Mouse (Mus musculus): ENCODE data around the gene Dnah2. TPM values are rescaled to one million over a fixed set of nuclear protein-coding genes. Genes with fewer than 3 reads are reported as not detected.

The Dnah2 gene
- total and polyA plus RNA-seq, 3 experiments: under 0.01 to 0.03 TPM; not detected in 1

Other genes with a start within 250 kb of the Dnah2 start
Only the 20 nearest of the 28 such genes appear.
- 66.4 and 69.6 TPM in 2 replicates for gene Chd3, start 179.7 kb downstream of the Dnah2 start, total RNA-seq (2012; rRNA removed)
- 30.6 and 31.9 TPM in 2 replicates for gene Chd3, start 179.7 kb downstream of the Dnah2 start, total RNA-seq (2014; rRNA removed)
- gene Chd3, start 179.7 kb downstream of the Dnah2 start, polyA plus RNA-seq (2012; ENCODE audit: insufficient read length, low read depth): 87.1 and 92.0 TPM in 2 replicates
- 193 and 208 TPM in 2 replicates for gene Naa38, start 153.6 kb downstream of the Dnah2 start, total RNA-seq (2012; rRNA removed)
- 161 and 201 TPM in 2 replicates for gene Naa38, start 153.6 kb downstream of the Dnah2 start, total RNA-seq (2014; rRNA removed)
- 137 and 153 TPM in 2 replicates for gene Naa38, start 153.6 kb downstream of the Dnah2 start, polyA plus RNA-seq (2012; ENCODE audit: insufficient read length, low read depth)
- 28.4 and 37.4 TPM in 2 replicates for gene Cyb5d1, start 153.5 kb downstream of the Dnah2 start, total RNA-seq (2012; rRNA removed)
- gene Cyb5d1, start 153.5 kb downstream of the Dnah2 start, total RNA-seq (2014; rRNA removed): 27.3 and 29.3 TPM in 2 replicates
- 29.5 and 33.2 TPM in 2 replicates for gene Cyb5d1, start 153.5 kb downstream of the Dnah2 start, polyA plus RNA-seq (2012; ENCODE audit: insufficient read length, low read depth)
- gene Tmem88, start 150.9 kb downstream of the Dnah2 start, total RNA-seq (2012; rRNA removed): 0.25 and 0.38 TPM in 2 replicates
- not detected in 2 replicates for gene Tmem88, start 150.9 kb downstream of the Dnah2 start, total RNA-seq (2014; rRNA removed)
- 0.16 and 0.22 TPM in 2 replicates for gene Tmem88, start 150.9 kb downstream of the Dnah2 start, polyA plus RNA-seq (2012; ENCODE audit: insufficient read length, low read depth)
- gene Kdm6b, start 135.4 kb downstream of the Dnah2 start, total RNA-seq (2012; rRNA removed): 2.9 and 5.7 TPM in 2 replicates
- 0.36 and 0.66 TPM in 2 replicates for gene Kdm6b, start 135.4 kb downstream of the Dnah2 start, total RNA-seq (2014; rRNA removed)
- gene Kdm6b, start 135.4 kb downstream of the Dnah2 start, polyA plus RNA-seq (2012; ENCODE audit: insufficient read length, low read depth): 6.0 and 7.2 TPM in 2 replicates
- 1.1 and 1.3 TPM in 2 replicates for gene Efnb3, start 11.1 kb upstream of the Dnah2 start, total RNA-seq (2012; rRNA removed)
- 0.56 and 1.0 TPM in 2 replicates for gene Efnb3, start 11.1 kb upstream of the Dnah2 start, total RNA-seq (2014; rRNA removed)
- gene Efnb3, start 11.1 kb upstream of the Dnah2 start, polyA plus RNA-seq (2012; ENCODE audit: insufficient read length, low read depth): 2.7 and 2.8 TPM in 2 replicates
- 34.2 and 40.8 TPM in 2 replicates for gene Wrap53, start 31.1 kb upstream of the Dnah2 start, total RNA-seq (2012; rRNA removed)
- 25.4 and 26.4 TPM in 2 replicates for gene Wrap53, start 31.1 kb upstream of the Dnah2 start, total RNA-seq (2014; rRNA removed)
- gene Wrap53, start 31.1 kb upstream of the Dnah2 start, polyA plus RNA-seq (2012; ENCODE audit: insufficient read length, low read depth): 35.3 and 36.0 TPM in 2 replicates
- gene Trp53, start 31.2 kb upstream of the Dnah2 start, total RNA-seq (2012; rRNA removed): 104 and 107 TPM in 2 replicates
- 15.7 and 24.9 TPM in 2 replicates for gene Trp53, start 31.2 kb upstream of the Dnah2 start, total RNA-seq (2014; rRNA removed)
- 309 and 372 TPM in 2 replicates for gene Trp53, start 31.2 kb upstream of the Dnah2 start, polyA plus RNA-seq (2012; ENCODE audit: insufficient read length, low read depth)
- not detected in 2 replicates for gene Atp1b2, start 56.8 kb upstream of the Dnah2 start, total RNA-seq (2012; rRNA removed)
- not detected in 2 replicates for gene Atp1b2, start 56.8 kb upstream of the Dnah2 start, total RNA-seq (2014; rRNA removed)
- 0.09 and 0.11 TPM in 2 replicates for gene Atp1b2, start 56.8 kb upstream of the Dnah2 start, polyA plus RNA-seq (2012; ENCODE audit: insufficient read length, low read depth)
- not detected in 2 replicates for gene Shbg, start 68.8 kb upstream of the Dnah2 start, total RNA-seq (2012; rRNA removed)
- not detected in 2 replicates for gene Shbg, start 68.8 kb upstream of the Dnah2 start, total RNA-seq (2014; rRNA removed)
- not detected in 2 replicates for gene Shbg, start 68.8 kb upstream of the Dnah2 start, polyA plus RNA-seq (2012; ENCODE audit: insufficient read length, low read depth)
- gene Sat2, start 72.9 kb upstream of the Dnah2 start, total RNA-seq (2012; rRNA removed): 0.38 TPM in 1 of 2 replicates, not detected in the other
- not detected in 2 replicates for gene Sat2, start 72.9 kb upstream of the Dnah2 start, total RNA-seq (2014; rRNA removed)
- gene Sat2, start 72.9 kb upstream of the Dnah2 start, polyA plus RNA-seq (2012; ENCODE audit: insufficient read length, low read depth): not detected in 2 replicates
- 96.4 and 104 TPM in 2 replicates for gene Fxr2, start 83.9 kb upstream of the Dnah2 start, total RNA-seq (2012; rRNA removed)
- 83.3 and 101 TPM in 2 replicates for gene Fxr2, start 83.9 kb upstream of the Dnah2 start, total RNA-seq (2014; rRNA removed)
- gene Fxr2, start 83.9 kb upstream of the Dnah2 start, polyA plus RNA-seq (2012; ENCODE audit: insufficient read length, low read depth): 90.5 and 103 TPM in 2 replicates
- gene Sox15, start 106.2 kb upstream of the Dnah2 start, total RNA-seq (2012; rRNA removed): 0.17 and 0.34 TPM in 2 replicates
- gene Sox15, start 106.2 kb upstream of the Dnah2 start, total RNA-seq (2014; rRNA removed): not detected in 2 replicates
- gene Sox15, start 106.2 kb upstream of the Dnah2 start, polyA plus RNA-seq (2012; ENCODE audit: insufficient read length, low read depth): 0.48 and 0.54 TPM in 2 replicates
- 110 and 150 TPM in 2 replicates for gene Mpdu1, start 113.5 kb upstream of the Dnah2 start, total RNA-seq (2012; rRNA removed)
- gene Mpdu1, start 113.5 kb upstream of the Dnah2 start, total RNA-seq (2014; rRNA removed): 175 and 210 TPM in 2 replicates
- 185 and 210 TPM in 2 replicates for gene Mpdu1, start 113.5 kb upstream of the Dnah2 start, polyA plus RNA-seq (2012; ENCODE audit: insufficient read length, low read depth)
- 74.8 and 82.2 TPM in 2 replicates for gene Cd68, start 117.0 kb upstream of the Dnah2 start, total RNA-seq (2012; rRNA removed)
- 122 TPM in 2 replicates for gene Cd68, start 117.0 kb upstream of the Dnah2 start, total RNA-seq (2014; rRNA removed)
- 235 and 343 TPM in 2 replicates for gene Cd68, start 117.0 kb upstream of the Dnah2 start, polyA plus RNA-seq (2012; ENCODE audit: insufficient read length, low read depth)
- 1,622 and 2,071 TPM in 2 replicates for gene Eif4a1, start 123.3 kb upstream of the Dnah2 start, total RNA-seq (2012; rRNA removed)
- gene Eif4a1, start 123.3 kb upstream of the Dnah2 start, total RNA-seq (2014; rRNA removed): 2,161 and 2,200 TPM in 2 replicates
- 1,500 and 1,728 TPM in 2 replicates for gene Eif4a1, start 123.3 kb upstream of the Dnah2 start, polyA plus RNA-seq (2012; ENCODE audit: insufficient read length, low read depth)
- gene Senp3, start 133.0 kb upstream of the Dnah2 start, total RNA-seq (2012; rRNA removed): 116 and 157 TPM in 2 replicates
- gene Senp3, start 133.0 kb upstream of the Dnah2 start, total RNA-seq (2014; rRNA removed): 256 TPM in 2 replicates
- 303 and 317 TPM in 2 replicates for gene Senp3, start 133.0 kb upstream of the Dnah2 start, polyA plus RNA-seq (2012; ENCODE audit: insufficient read length, low read depth)
- gene Tnfsf13, start 136.7 kb upstream of the Dnah2 start, total RNA-seq (2012; rRNA removed): 0.08 and 0.21 TPM in 2 replicates
- gene Tnfsf13, start 136.7 kb upstream of the Dnah2 start, total RNA-seq (2014; rRNA removed): 0.32 and 0.35 TPM in 2 replicates
- gene Tnfsf13, start 136.7 kb upstream of the Dnah2 start, polyA plus RNA-seq (2012; ENCODE audit: insufficient read length, low read depth): 0.63 and 1.0 TPM in 2 replicates
- gene Tnfsf12, start 146.7 kb upstream of the Dnah2 start, total RNA-seq (2012; rRNA removed): not detected in 2 replicates
- gene Tnfsf12, start 146.7 kb upstream of the Dnah2 start, total RNA-seq (2014; rRNA removed): not detected in 2 replicates
- gene Tnfsf12, start 146.7 kb upstream of the Dnah2 start, polyA plus RNA-seq (2012; ENCODE audit: insufficient read length, low read depth): 0.26 TPM in 1 of 2 replicates, not detected in the other
- gene Tnfsfm13, start 147.0 kb upstream of the Dnah2 start, total RNA-seq (2012; rRNA removed): 0.08 TPM in 2 replicates
- gene Tnfsfm13, start 147.0 kb upstream of the Dnah2 start, total RNA-seq (2014; rRNA removed): not detected in 2 replicates
- gene Tnfsfm13, start 147.0 kb upstream of the Dnah2 start, polyA plus RNA-seq (2012; ENCODE audit: insufficient read length, low read depth): 0.25 TPM in 1 of 2 replicates, not detected in the other